Mouse (Mus musculus) liver, embryonic 14.5 days (tissue): ENCODE results near the gene Atxn1. TPM values are rescaled to one million over a fixed set of nuclear protein-coding genes. Genes with fewer than 3 reads are reported as not detected.
A peak's percentile ranks its signal among the peaks of the same experiment; 100 is the strongest.

Experiments used
- ATAC-seq: fragments of 200-750 bp; cut with Nextera tagmentation; 2 replicates; pipeline ENCODE4 v1.8.0; 2017; ENCODE audit warnings: moderate number of reproducible peaks, mild to moderate bottlenecking, moderate library complexity; ENCODE audit not compliant: insufficient read depth
- DNase-seq, 3 experiments: peaks; one replicate each; pipeline ENCODE4 v3.0.0-alpha.2; 2012 to 2013; ENCODE audit warnings: low read depth in 3 of 3, low spot score in 3 of 3
- H3K27ac ChIP-seq: fragments of 300-500 bp; sonication (generic); 2 replicates; pipeline ENCODE4 v1.5.1; 2014; ENCODE audit warnings: moderate library complexity, mild to moderate bottlenecking, control low read depth, inconsistent platforms
- H3K27me3 ChIP-seq: fragments of 300-500 bp; sonication (generic); 2 replicates; pipeline ENCODE4 v1.6.1; 2014; ENCODE audit warnings: mild to moderate bottlenecking, low read length, moderate library complexity; ENCODE audit not compliant: control insufficient read depth, insufficient read depth
- H3K36me3 ChIP-seq: fragments of 300-500 bp; sonication (generic); replicated peaks from 2 replicates; pipeline ENCODE4 v1.6.1; 2014; ENCODE audit warnings: low read depth; ENCODE audit not compliant: control insufficient read depth, insufficient read depth
- H3K4me1 ChIP-seq, 2 experiments: fragments of 200-500 bp in 1 of 2; fragments of 300-500 bp in 1 of 2; sonication (generic) in 1 of 2; replicated peaks; 2 replicates each; pipeline ENCODE4 v1.6.1; 2012 to 2014; ENCODE audit warnings: antibody characterized with exemption in 1 of 2, inconsistent platforms in 1 of 2, low read length in 1 of 2; ENCODE audit not compliant: control insufficient read depth in 2 of 2, insufficient read depth in 2 of 2
- H3K4me2 ChIP-seq: fragments of 300-500 bp; sonication (generic); 2 replicates; pipeline ENCODE4 v1.6.1; 2014; ENCODE audit warnings: low read depth, mild to moderate bottlenecking, control low read depth, moderate library complexity
- H3K4me3 ChIP-seq, 2 experiments: fragments of 200-500 bp in 1 of 2; fragments of 300-500 bp in 1 of 2; sonication (generic) in 1 of 2; 2 replicates each; pipeline ENCODE4 v1.5.1; 2012 to 2014; ENCODE audit warnings: low read depth in 2 of 2, low read length in 2 of 2, mild to moderate bottlenecking in 2 of 2, control low read depth in 1 of 2, inconsistent platforms in 1 of 2, moderate library complexity in 1 of 2; ENCODE audit not compliant: insufficient read depth in 1 of 2
- H3K9ac ChIP-seq: fragments of 300-500 bp; sonication (generic); replicated peaks from 2 replicates; pipeline ENCODE4 v1.6.1; 2014; ENCODE audit warnings: mild to moderate bottlenecking, control low read depth, moderate library complexity
- H3K9me3 ChIP-seq: fragments of 300-500 bp; sonication (generic); 2 replicates; pipeline ENCODE4 v1.6.1; 2016; ENCODE audit warnings: low read length, mixed read lengths; ENCODE audit not compliant: control insufficient read depth
- CTCF ChIP-seq: IDR thresholded peaks from 2 replicates; pipeline ENCODE4 v1.5.1; 2016; ENCODE audit warnings: antibody characterized with exemption, low read depth, control low read depth
- EP300 ChIP-seq: IDR thresholded peaks from 2 replicates; pipeline ENCODE4 v1.6.1; 2016; ENCODE audit warnings: antibody characterized with exemption, low read depth
- WGBS: fragments of 180-500 bp; shearing (Covaris S2); extraction: QIAGEN DNeasy Blood & Tissue Kit; methylation state at CpG from one replicate; pipeline ENCODE4 v1.1.7; 2014; ENCODE audit not compliant: insufficient replicate concordance; 5-methylcytosine and 5-hydroxymethylcytosine counted together
- polyA plus RNA-seq, 2 experiments: library from polyadenylated mRNA; depleted of rRNA in 1 of 2; stranded (reverse) in 1 of 2; unstranded in 1 of 2; fragments of >200 nt; fragmentation: Nextera tagmentation in 1 of 2; extraction: Ambion mirVana in 1 of 2; gene quantifications; 2 replicates each; pipeline versions ENCODE4 v1.2.1 to v1.2.3; 2012 to 2014

The Atxn1 gene
- polyA plus RNA-seq, 2 experiments: 1.0 to 1.2 TPM

GRCm38 (mm10) chr13:45538091-45538490 is 426.7 kb downstream of the Atxn1 start:
- TF ChIP-seq CTCF: no peak
- TF ChIP-seq EP300: no peak
- ATAC-seq: no peak
- H3K9me3 ChIP-seq: no peaks in the 10 kb centered on the region
- no peak overlapping the region for H3K4me3 ChIP-seq
- 78% methylated on average over 9 of the region's 9 CpGs for WGBS
- DNase-seq: no peak
- peaks cover 94% of the 10 kb centered on the region for H3K36me3 ChIP-seq
- peaks cover 5 to 17% of the 10 kb centered on the region in 2 experiments for H3K4me1 ChIP-seq
- peak overlapping the region; percentile 42 for H3K27ac ChIP-seq
- H3K27me3 ChIP-seq: no peaks in the 10 kb centered on the region
- H3K9ac ChIP-seq: peak overlapping the region; percentile 25; the same call in 1 of the 2 replicates
- no peak overlapping the region for H3K4me2 ChIP-seq

GRCm38 (mm10) chr13:45537110-45537509 is 427.7 kb downstream of the Atxn1 start:
- TF ChIP-seq CTCF (no peak), EP300 (no peak)
- Histone ChIP-seq H3K4me1 (peaks cover 8 to 19% of the 10 kb centered on the region in 2 experiments), H3K27me3 (no peaks in the 10 kb centered on the region), H3K4me2 (no peak overlapping the region), H3K27ac (no peak overlapping the region), H3K4me3 (no peak overlapping the region), H3K36me3 (peaks cover 94% of the 10 kb centered on the region), H3K9ac (no peak overlapping the region), H3K9me3 (no peaks in the 10 kb centered on the region)
- DNase-seq: no peak
- no peak for ATAC-seq
- WGBS: 63% methylated on average over 9 of the region's 9 CpGs

GRCm38 (mm10) chr13:45535731-45536453 is 428.9 kb downstream of the Atxn1 start:
- Histone ChIP-seq H3K4me1 (peaks cover 16 to 31% of the 10 kb centered on the region in 2 experiments), H3K36me3 (peaks cover 94% of the 10 kb centered on the region)

GRCm38 (mm10) chr13:45530754-45531153 is 434.1 kb downstream of the Atxn1 start:
- Histone ChIP-seq H3K27me3 (no peaks in the 10 kb centered on the region), H3K27ac (peak overlapping the region; percentile 1), H3K9ac (peak overlapping the region; percentile 32; the same call in 1 of the 2 replicates), H3K9me3 (no peaks in the 10 kb centered on the region), H3K4me2 (no peak overlapping the region), H3K4me3 (no peak overlapping the region), H3K36me3 (peaks cover 80% of the 10 kb centered on the region), H3K4me1 (peaks cover 58 to 67% of the 10 kb centered on the region in 2 experiments)
- ATAC-seq: no peak
- 33% methylated on average over 6 of the region's 6 CpGs for WGBS
- no peak for DNase-seq
- TF ChIP-seq EP300 (no peak), CTCF (no peak)

More at GRCm38 (mm10) chr13:45535731-45536453, 428.9 kb downstream of the Atxn1 start:
- Histone ChIP-seq H3K4me3 (no peak overlapping the region), H3K9ac (no peak overlapping the region), H3K27ac (no peak overlapping the region), H3K4me2 (no peak overlapping the region), H3K27me3 (no peaks in the 10 kb centered on the region), H3K9me3 (no peaks in the 10 kb centered on the region)
- DNase-seq (no peak), ATAC-seq (no peak)
- TF ChIP-seq CTCF: no peak
- no peak for TF ChIP-seq EP300
- WGBS: 91% methylated on average over 9 of the region's 9 CpGs

- no peak for TF ChIP-seq CTCF
- TF ChIP-seq EP300: no peak
- Histone ChIP-seq H3K9ac (peak overlapping the region; percentile 39), H3K4me3 (no peak overlapping the region), H3K4me2 (peak overlapping the region; percentile 78), H3K4me1 (peaks cover 75 to 82% of the 10 kb centered on the region in 2 experiments), H3K27ac (peak overlapping the region; percentile 100), H3K36me3 (peaks cover 82% of the 10 kb centered on the region), H3K27me3 (no peaks in the 10 kb centered on the region), H3K9me3 (no peaks in the 10 kb centered on the region)
- WGBS: 87% methylated on average over 4 of the region's 4 CpGs
- no peak for DNase-seq
- ATAC-seq: no peak
Observed at GRCm38 (mm10) chr13:45528787-45529186, 436.0 kb downstream of the Atxn1 start.
